Mouse (Mus musculus) pancreas, adult 10 weeks (tissue): Measurements from ENCODE around the gene Tmem255a. TPM values are rescaled to one million over a fixed set of nuclear protein-coding genes. Genes with fewer than 3 reads are reported as not detected.

Experiments
- polyA plus RNA-seq: library from polyadenylated mRNA; stranded (reverse); fragments of 350-450 nt; fragmentation: Illumina TruSeq; extraction: RNeasy Lipid Tissue Mini Kit (QIAGEN cat#74804); gene quantifications from one replicate; pipeline ENCODE4 v1.2.3, GENCODE M21; 2015; ENCODE audit warnings: low read depth, low replicate concordance; ENCODE audit not compliant: insufficient read depth

Tmem255a gene
- 3.0 TPM for polyA plus RNA-seq

DNA sequence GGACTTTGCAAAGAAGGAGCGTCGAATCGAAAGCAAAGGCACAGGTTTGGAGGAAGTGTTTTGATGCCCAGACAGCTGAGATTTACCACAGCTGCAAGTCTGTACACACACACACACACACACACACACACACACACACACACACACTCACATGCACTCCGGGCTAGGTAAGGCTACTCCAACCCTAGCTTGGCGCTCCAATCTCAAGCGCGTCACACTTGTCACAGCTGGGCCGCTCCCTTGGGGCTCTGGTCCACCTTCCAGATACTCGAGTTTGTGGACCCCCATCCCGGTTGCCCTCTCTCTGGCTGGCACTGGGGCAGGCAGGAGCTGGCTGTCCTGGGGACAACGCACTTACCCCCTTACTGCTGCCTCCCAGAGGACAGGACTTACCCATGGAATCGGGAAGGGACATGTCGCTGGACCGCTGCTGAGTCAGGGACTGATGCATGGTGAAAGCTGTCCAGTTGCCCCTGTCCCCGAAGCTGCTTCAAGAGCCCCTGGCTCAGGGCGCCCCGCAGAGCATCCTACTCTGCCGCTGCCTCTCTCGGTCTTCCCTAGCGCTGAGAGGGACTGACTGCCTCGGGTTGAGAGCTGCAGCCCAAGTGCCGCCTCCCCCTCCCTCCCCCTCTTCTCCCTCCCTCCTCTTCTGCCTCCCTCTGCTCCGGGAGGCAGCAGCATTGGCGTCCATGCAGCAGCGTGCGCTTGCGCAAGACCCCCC lies at the start of gene Tmem255a:
Gene Tmem255a, minus strand, starts transcription at position 589 of the 721 bp plus-strand sequence.

DNA sequence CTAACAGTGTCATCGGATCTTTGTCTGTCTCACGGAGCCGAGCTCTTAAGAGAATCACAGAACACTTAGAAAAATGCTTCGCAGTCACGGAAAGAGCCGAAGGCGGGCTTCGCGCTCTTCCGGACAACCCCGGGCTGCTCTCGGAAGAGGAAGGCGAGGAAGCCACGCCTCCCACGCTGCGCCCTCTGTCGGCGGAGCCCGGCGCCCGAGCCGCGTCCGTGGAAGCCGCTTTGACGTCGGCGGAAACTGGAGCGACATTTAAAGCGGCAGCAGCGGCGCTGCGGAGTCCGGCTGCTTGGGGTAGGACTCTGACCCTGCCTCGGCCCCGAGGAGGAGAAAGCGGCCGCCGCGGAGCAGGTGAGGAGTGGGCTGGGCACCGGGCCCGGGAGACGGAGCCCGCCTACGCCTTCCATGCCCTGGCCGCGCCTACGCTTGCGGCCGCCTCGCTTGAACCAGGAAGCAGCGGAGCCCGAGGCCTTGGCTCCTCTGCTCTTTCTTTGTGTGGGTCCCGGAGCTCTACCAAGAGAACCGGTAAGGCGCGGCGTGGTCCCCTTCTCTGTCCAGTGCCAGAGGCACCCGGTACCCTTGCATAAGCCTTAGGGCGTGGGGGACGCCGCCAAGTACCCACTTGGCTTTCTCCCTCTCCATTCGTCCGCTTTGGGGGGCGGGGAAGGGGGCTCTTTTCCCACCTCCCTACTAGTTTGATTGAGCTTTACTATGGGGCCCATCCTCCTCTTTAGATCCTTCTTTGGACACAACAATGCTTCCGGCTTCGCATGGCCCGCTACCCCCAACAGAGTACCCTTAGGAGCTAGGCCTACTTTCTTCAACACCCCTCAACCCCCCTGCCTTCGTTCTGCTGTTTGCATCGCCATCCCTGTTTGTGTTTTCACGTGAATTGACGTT lies 62.4 kb downstream of the Tmem255a start, which contains the start of gene Zbtb33:
Gene Zbtb33, plus strand, starts transcription at position 242 of the 906 bp plus-strand sequence.

Other genes with a start within 250 kb of the Tmem255a start
- gene Btg1-ps1, start 233.6 kb downstream of the Tmem255a start, polyA plus RNA-seq, result not detected
- gene Btg1-ps2, start 209.3 kb downstream of the Tmem255a start, polyA plus RNA-seq, result not detected
- gene Rhox10, start 186.0 kb downstream of the Tmem255a start, polyA plus RNA-seq, result not detected
- not detected for gene Rhox11, start 167.3 kb downstream of the Tmem255a start, polyA plus RNA-seq
- not detected for gene Rhox12, start 141.5 kb downstream of the Tmem255a start, polyA plus RNA-seq
- not detected for gene Rhox13, start 131.2 kb downstream of the Tmem255a start, polyA plus RNA-seq
- 2.5 TPM for gene Zbtb33, start 62.6 kb downstream of the Tmem255a start, polyA plus RNA-seq
- not detected for gene Atp1b4, start 63.7 kb upstream of the Tmem255a start, polyA plus RNA-seq
- 36.9 TPM for gene Lamp2, start 204.0 kb upstream of the Tmem255a start, polyA plus RNA-seq